Mouse (Mus musculus) neural tube, postnatal 0 days (tissue): Measurements from ENCODE around the gene Psmd10. TPM values are rescaled to one million over a fixed set of nuclear protein-coding genes. Genes with fewer than 3 reads are reported as not detected.

Experiments
- polyA plus RNA-seq: library from polyadenylated mRNA; unstranded; fragments of >200 nt; fragmentation: Nextera tagmentation; extraction: Ambion mirVana; gene quantifications from 2 replicates; pipeline ENCODE4 v1.2.1, GENCODE M21; 2015

Psmd10 gene
- 38.5 and 42.2 TPM in 2 replicates for polyA plus RNA-seq

DNA sequence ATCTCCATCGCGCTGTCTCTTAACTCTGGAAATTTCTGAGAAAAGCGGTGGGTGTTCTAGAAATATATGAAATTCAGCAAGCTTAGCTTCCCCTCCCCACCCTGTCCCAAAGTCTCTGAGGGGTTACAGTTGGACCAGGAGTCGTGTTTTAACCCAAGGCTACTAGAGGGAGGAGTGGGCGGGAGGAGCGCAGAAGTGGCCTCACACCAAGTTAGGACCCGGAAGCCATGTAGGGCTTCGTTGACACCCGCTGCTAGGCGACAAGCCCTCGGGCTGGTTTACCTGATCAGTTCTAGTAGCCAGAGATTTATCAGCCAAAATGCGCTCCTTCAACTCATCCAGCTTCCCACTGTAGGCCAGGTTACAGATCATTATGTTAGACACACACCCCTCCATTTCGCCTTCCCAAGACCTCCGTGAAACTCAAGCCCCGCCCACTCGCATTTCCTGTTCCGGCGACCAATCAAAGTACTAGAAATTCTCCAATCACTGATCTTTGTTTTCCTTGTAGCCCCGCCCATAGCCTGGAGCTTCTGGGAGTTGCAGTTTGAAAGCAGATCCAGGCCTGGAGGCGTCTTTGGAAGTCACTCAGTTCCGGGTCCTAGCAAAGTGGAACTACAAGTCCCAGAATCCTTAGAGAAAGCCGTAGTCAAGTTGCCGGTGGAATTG, at the start of gene Psmd10, which contains the start of gene Atg4a:
TSS of gene Psmd10 (minus strand) at position 457 of the 669 bp plus-strand sequence.
TSS of gene Atg4a (plus strand) at position 636 of the 669 bp plus-strand sequence.

DNA sequence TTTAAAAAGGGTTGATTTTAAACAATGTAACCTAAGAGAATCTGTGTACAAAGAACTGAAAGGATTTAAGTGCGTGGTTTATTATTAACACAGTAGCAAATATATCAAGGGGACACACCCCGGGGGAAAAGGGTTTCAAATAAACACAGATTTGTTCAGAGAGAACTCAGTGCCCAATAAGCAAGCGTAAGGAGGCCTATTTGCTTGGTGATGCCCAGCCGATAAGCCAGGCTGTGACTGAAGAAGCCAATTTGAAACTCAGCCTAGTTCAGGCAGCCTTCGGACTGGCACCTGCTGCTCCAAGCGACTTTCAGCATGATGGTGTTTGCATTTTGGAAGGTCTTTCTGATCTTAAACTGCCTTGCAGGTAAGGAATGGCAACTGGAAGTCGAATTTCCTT, 49.2 kb downstream of the Psmd10 start, which contains the start of gene Vsig1:
TSS of gene Vsig1 (plus strand) at position 249 of the 400 bp plus-strand sequence.

Other genes starting within 250 kb of the Psmd10 start
- not detected in 2 replicates for gene Tex13b, start 143.3 kb downstream of the Psmd10 start, polyA plus RNA-seq
- gene Vsig1, start 49.1 kb downstream of the Psmd10 start, polyA plus RNA-seq: 0.18 and 0.28 TPM in 2 replicates
- gene Atg4a, start 179 bp upstream of the Psmd10 start, polyA plus RNA-seq: 12.1 and 13.7 TPM in 2 replicates